Mouse (Mus musculus) left cerebral cortex, postnatal 4 days (tissue): Measurements from ENCODE around the gene Tprn. TPM values are rescaled to one million over a fixed set of nuclear protein-coding genes. Genes with fewer than 3 reads are reported as not detected.
A peak's percentile ranks its signal among the peaks of the same experiment; 100 is the strongest.

Experiments
- DNase-seq: peaks from one replicate; pipeline ENCODE4 v3.0.0-alpha.2; 2022
- intact Hi-C: fragments of 180-260 bp; cut with DNase I; formaldehyde crosslinking; loops from one replicate; pipeline ENCODE4 v1.15.1; 2025
- total RNA-seq, 2 experiments: library from RNA; stranded (reverse); gene quantifications; 2 replicates each; pipeline ENCODE4 v1.2.3; 2021

The Tprn gene
- total RNA-seq, result 10 to 100 TPM; 15.4 to 16.2 TPM

GRCm38 (mm10) chr2:25262291-25262767 lies at the start of gene Tprn:
TSS of gene Tprn (plus strand) at chr2:25262618.
- intact Hi-C loops, result no loop called here
- peak; percentile 97 for DNase-seq

GRCm38 (mm10) chr2:25213266-25213865 lies 49.1 kb upstream of the Tprn start:
- DNase-seq, result no peak
- intact Hi-C loops, result no loop called here

- intact Hi-C loops, result no loop called here
- DNase-seq, result no peak
Observed at GRCm38 (mm10) chr2:25214444-25214843, 48.0 kb upstream of the Tprn start, which contains the start of gene Stpg3. TSS of gene Stpg3 (minus strand) at chr2:25214637.

- DNase-seq, result no peak
- intact Hi-C loops, result no loop called here
Observed at GRCm38 (mm10) chr2:25217666-25218065, 44.8 kb upstream of the Tprn start.

- intact Hi-C loops, result no loop called here
- DNase-seq, result no peak
Observed at GRCm38 (mm10) chr2:25218445-25218844, 44.0 kb upstream of the Tprn start, which contains the start of gene Fam166a. TSS of gene Fam166a (plus strand) at chr2:25218745.

GRCm38 (mm10) chr2:25221331-25221772 lies 41.1 kb upstream of the Tprn start:
- intact Hi-C loops, result loop anchor here (5.0 kb wide), 1 partner anchor 36 kb away; the partner anchor contains the start of gene Tmem203
- no peak for DNase-seq

GRCm38 (mm10) chr2:25223681-25224491 lies 38.5 kb upstream of the Tprn start:
- intact Hi-C loops, result loop anchor here (5.0 kb wide), 1 partner anchor 33 kb away; the partner anchor contains the start of gene Tmem203
- DNase-seq, result peak; percentile 57

- DNase-seq, result no peak
- intact Hi-C loops, result loop anchor here (5.0 kb wide), 1 partner anchor 33 kb away; the partner anchor contains the start of gene Tmem203
Observed at GRCm38 (mm10) chr2:25224492-25224765, 38.0 kb upstream of the Tprn start, which contains the start of gene Tubb4b. TSS of gene Tubb4b (minus strand) at chr2:25224702.

- peak; percentile 99 for DNase-seq
- intact Hi-C loops, result loop anchor here (5.0 kb wide), 1 partner anchor 32 kb away; the partner anchor contains the start of gene Tmem203
Observed at GRCm38 (mm10) chr2:25224766-25225752, 37.4 kb upstream of the Tprn start.

GRCm38 (mm10) chr2:25225811-25226379 lies 36.5 kb upstream of the Tprn start:
- intact Hi-C loops, result loop anchor here (1.0 kb wide), 1 partner anchor 33 kb away; no protein-coding TSS in a partner anchor
- no peak for DNase-seq

- intact Hi-C loops, result loop anchor here (1.0 kb wide), 1 partner anchor 34 kb away; no protein-coding TSS in a partner anchor
- no peak for DNase-seq
Observed at GRCm38 (mm10) chr2:25226864-25227263, 35.6 kb upstream of the Tprn start.

GRCm38 (mm10) chr2:25227406-25227805 lies 35.0 kb upstream of the Tprn start:
- intact Hi-C loops, result no loop called here
- DNase-seq, result no peak

- intact Hi-C loops, result no loop called here
- peak; percentile 83 for DNase-seq
Observed at GRCm38 (mm10) chr2:25228431-25228889, 34.0 kb upstream of the Tprn start.

GRCm38 (mm10) chr2:25228995-25229530 lies 33.4 kb upstream of the Tprn start:
- DNase-seq, result no peak
- intact Hi-C loops, result no loop called here

GRCm38 (mm10) chr2:25229582-25229981 lies 32.8 kb upstream of the Tprn start:
- intact Hi-C loops, result no loop called here
- no peak for DNase-seq

- no peak for DNase-seq
- intact Hi-C loops, result no loop called here
Observed at GRCm38 (mm10) chr2:25230581-25230980, 31.8 kb upstream of the Tprn start.

GRCm38 (mm10) chr2:25231038-25231437 lies 31.4 kb upstream of the Tprn start:
- intact Hi-C loops, result no loop called here
- DNase-seq, result no peak

GRCm38 (mm10) chr2:25233421-25233820 lies 29.0 kb upstream of the Tprn start:
- intact Hi-C loops, result no loop called here
- DNase-seq, result no peak

GRCm38 (mm10) chr2:25234050-25234449 lies 28.4 kb upstream of the Tprn start, which contains the start of gene Slc34a3:
TSS of gene Slc34a3 (minus strand) at chr2:25234364.
- DNase-seq, result no peak
- intact Hi-C loops, result no loop called here
